Comparison of ENCODE assay signal across 11 mouse cellular contexts in the genomic region with DNA sequence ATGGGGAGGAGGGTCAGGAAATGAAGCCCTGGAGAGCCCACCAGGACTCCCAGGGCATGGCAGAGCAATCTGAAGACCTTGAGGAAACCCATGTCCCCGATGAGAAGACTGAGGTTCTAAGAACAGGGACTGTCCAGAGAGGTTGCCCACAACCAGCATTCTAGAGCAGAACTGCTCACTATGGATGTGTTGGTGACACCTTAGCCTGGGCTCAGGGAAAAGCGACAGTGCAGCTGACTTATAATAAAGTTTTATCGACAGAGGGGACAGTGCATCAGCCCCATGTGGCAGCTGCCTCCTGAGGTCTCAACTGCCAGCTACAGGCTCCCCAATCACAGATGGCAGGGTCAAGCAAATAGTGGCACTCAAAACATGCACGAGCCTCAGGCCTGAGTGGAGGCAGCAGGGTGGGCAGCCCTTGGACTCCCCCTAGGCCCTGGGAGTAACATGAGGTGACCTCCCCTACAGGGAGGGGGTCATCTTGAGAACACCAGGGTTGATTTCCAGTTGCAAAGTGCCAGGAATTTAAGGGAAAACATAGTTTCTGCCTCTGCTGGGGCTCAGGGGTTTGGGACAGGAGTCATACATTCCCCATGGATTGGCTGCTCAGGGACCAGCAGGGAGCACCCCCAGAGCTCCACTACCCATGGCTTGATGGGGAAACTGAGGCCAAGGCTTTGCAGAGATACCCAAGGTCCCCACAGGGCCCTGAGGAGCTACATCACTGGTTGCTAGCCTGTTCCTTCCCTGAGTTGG. TPM values are rescaled to one million over a fixed set of nuclear protein-coding genes. Genes with fewer than 3 reads are reported as not detected.
DNase-seq lines count a peak whose midpoint lies in the region; ATAC-seq and TF ChIP-seq lines count a peak whose summit lies in the region.
"Had no signal": no experiment of that assay in that cellular context is flagged by ENCODE, and none has a peak within 500 bp of the region (broad histone marks: within the 10 kb centered on the region; RNA-seq: fewer than 3 reads in every experiment).

No protein-coding gene starts in this region.

- H3K27me3 ChIP-seq in liver, adult 2 months (ENCODE audit: control insufficient read depth, insufficient read depth, low read length) = no peaks in the 10 kb centered on the region
- H3K27me3 ChIP-seq in liver, embryonic 12.5 days (replicated peaks) = peaks cover 91% of the 10 kb centered on the region
- H3K27me3 ChIP-seq in forebrain, embryonic 16.5 days (replicated peaks; ENCODE audit: control insufficient read depth, insufficient read depth, low read length) = no peaks in the 10 kb centered on the region
- H3K27me3 ChIP-seq: Patski had no signal

- no peaks in the 10 kb centered on the region for H3K36me3 ChIP-seq in liver, adult 2 months (ENCODE audit: control insufficient read depth, insufficient read depth, low read length)
- peaks cover 8% of the 10 kb centered on the region; the same call in 1 of the 2 replicates for H3K36me3 ChIP-seq in liver, embryonic 12.5 days
- H3K36me3 ChIP-seq in forebrain, embryonic 16.5 days (ENCODE audit: control insufficient read depth, insufficient read depth) = no peaks in the 10 kb centered on the region

- peak overlapping the region; percentile 64 for H3K9ac ChIP-seq in liver, adult 2 months (ENCODE audit: low read depth, low read length)
- H3K9ac ChIP-seq in liver, embryonic 12.5 days = no peak overlapping the region
- H3K9ac ChIP-seq in forebrain, embryonic 16.5 days (replicated peaks; ENCODE audit: low read depth, low read length) = no peak overlapping the region
- H3K9ac ChIP-seq: embryonic facial prominence, embryonic 13.5 days had no signal

- no peak overlapping the region for H3K4me3 ChIP-seq in liver, adult 2 months (ENCODE audit: insufficient read depth, low read depth, low read length)
- no peak overlapping the region for H3K4me3 ChIP-seq in liver, embryonic 12.5 days
- no peak overlapping the region for H3K4me3 ChIP-seq in forebrain, embryonic 16.5 days (replicated peaks; ENCODE audit: low read length)
- H3K4me3 ChIP-seq: embryonic facial prominence, embryonic 13.5 days had no signal

- peak overlapping the region; percentile 95 for H3K27ac ChIP-seq in liver, adult 2 months (replicated peaks; ENCODE audit: insufficient read depth, low read depth, low read length)
- no peak overlapping the region for H3K27ac ChIP-seq in liver, embryonic 12.5 days
- no peak overlapping the region for H3K27ac ChIP-seq in forebrain, embryonic 16.5 days (ENCODE audit: low read length)
- H3K27ac ChIP-seq: embryonic facial prominence, embryonic 13.5 days had no signal

- peaks cover 69% of the 10 kb centered on the region for H3K4me1 ChIP-seq in liver, adult 2 months (ENCODE audit: control insufficient read depth, insufficient read depth, low read length)
- peaks cover 64% of the 10 kb centered on the region for H3K4me1 ChIP-seq in liver, embryonic 12.5 days
- H3K4me1 ChIP-seq in forebrain, embryonic 16.5 days (replicated peaks; ENCODE audit: control insufficient read depth, insufficient read depth, low read length) = peaks cover 48% of the 10 kb centered on the region

- TF ChIP-seq POLR2A in liver, adult 2 months (IDR thresholded peaks at IDR 0.05; ENCODE audit: extremely low read depth, insufficient read depth, low read length) = no peak

- 50% methylated on average over 4 of the region's 4 CpGs for WGBS in liver, adult 2 months
- 66% methylated on average over 4 of the region's 4 CpGs for WGBS in liver, embryonic 12.5 days (ENCODE audit: insufficient replicate concordance)
- 76% methylated on average over 4 of the region's 4 CpGs for WGBS in forebrain, embryonic 16.5 days

- peak; percentile 3 to 8 for DNase-seq in adrenal gland, postnatal 36 days
- no peak for DNase-seq in adrenal gland, postnatal 25 days
- DNase-seq in liver, adult 2 months (ENCODE audit: extremely low read depth, low read depth, low spot score) = no peak
- DNase-seq in 3134 (ENCODE audit: extremely low read depth, insufficient read length, low spot score) = peak; percentile 11
- peak; percentile 9 for DNase-seq in gastrocnemius, postnatal 10 days
- DNase-seq in thymus, postnatal 10 days (ENCODE audit: low spot score in 2 of 2) = no peak
- DNase-seq: thymus, postnatal 14 days had no signal

- peaks cover 72% of the 10 kb centered on the region for H3K79me2 ChIP-seq in liver, adult 2 months (ENCODE audit: control insufficient read depth, insufficient read depth, low read length)

- no peak for ATAC-seq in liver, embryonic 12.5 days
- ATAC-seq in forebrain, embryonic 16.5 days = no peak
- ATAC-seq: Patski had no signal

- H3K9me3 ChIP-seq in liver, embryonic 12.5 days (replicated peaks) = no peaks in the 10 kb centered on the region
- H3K9me3 ChIP-seq in forebrain, embryonic 16.5 days (ENCODE audit: control insufficient read depth, low read length) = no peaks in the 10 kb centered on the region
- H3K9me3 ChIP-seq: embryonic facial prominence, embryonic 13.5 days had no signal

- no peak overlapping the region for H3K4me2 ChIP-seq in liver, embryonic 12.5 days
- no peak overlapping the region for H3K4me2 ChIP-seq in forebrain, embryonic 16.5 days (ENCODE audit: low read length)
- H3K4me2 ChIP-seq: embryonic facial prominence, embryonic 13.5 days had no signal

- no peak for TF ChIP-seq CTCF in liver, adult 2 months (IDR thresholded peaks at IDR 0.05; ENCODE audit: low read depth, low read length)

RNA-seq across cellular contexts. Expression of a gene that starts 28.4 kb away (rescaled TPM):
- 1 to 10 TPM; 1.2 to 1.6 TPM for total RNA-seq in adrenal gland, postnatal 36 days (2021)
- total RNA-seq in adrenal gland, postnatal 25 days (2021) = 1.4 TPM in 1 of 2 replicates, not detected in the other
- 1.3 and 1.5 TPM in 2 replicates for total RNA-seq in liver, adult 2 months (2014; rRNA removed)
- 2.3 and 4.1 TPM in 2 replicates for polyA plus RNA-seq in liver, adult 2 months (2012; rRNA removed)
- 1.8 TPM in 2 replicates for polyA plus RNA-seq in liver, embryonic 12.5 days (2016; fragmentation: Nextera tagmentation; extraction: Ambion mirVana)
- under 1 TPM in 1 of 2 experiments, not detected in 1; 0.65 TPM for total RNA-seq in gastrocnemius, postnatal 10 days (2021)
- 1.2 and 1.8 TPM in 2 replicates for polyA plus RNA-seq in forebrain, embryonic 16.5 days (2015; fragmentation: Nextera tagmentation; extraction: Ambion mirVana)

RNA-seq across cellular contexts. Expression of a gene that starts 32.4 kb away (rescaled TPM):
- total RNA-seq in adrenal gland, postnatal 36 days (2021) = 1 to 10 TPM in 1 of 2 experiments, not detected in 1; 1.5 TPM
- 1.5 TPM in 1 of 2 replicates, not detected in the other for total RNA-seq in adrenal gland, postnatal 25 days (2021)
- 0.40 TPM in 1 of 2 replicates, not detected in the other for total RNA-seq in liver, adult 2 months (2014; rRNA removed)
- 0.26 and 1.4 TPM in 2 replicates for polyA plus RNA-seq in liver, adult 2 months (2012; rRNA removed)
- 0.71 and 0.98 TPM in 2 replicates for polyA plus RNA-seq in liver, embryonic 12.5 days (2016; fragmentation: Nextera tagmentation; extraction: Ambion mirVana)
- total RNA-seq in gastrocnemius, postnatal 10 days (2021) = 1 to 10 TPM in 1 of 2 experiments, under 1 TPM in 1; 0.33 to 2.0 TPM
- 1.0 and 2.2 TPM in 2 replicates for polyA plus RNA-seq in forebrain, embryonic 16.5 days (2015; fragmentation: Nextera tagmentation; extraction: Ambion mirVana)

RNA-seq across cellular contexts. Expression of a gene that starts 34.2 kb away (rescaled TPM):
- 100 to 1,000 TPM in 1 of 2 experiments, 10 to 100 TPM in 1; 93.2 to 114 TPM for total RNA-seq in adrenal gland, postnatal 36 days (2021)
- total RNA-seq in adrenal gland, postnatal 25 days (2021) = 100 and 129 TPM in 2 replicates
- 7.4 and 16.4 TPM in 2 replicates for total RNA-seq in liver, adult 2 months (2014; rRNA removed)
- 32.8 and 56.4 TPM in 2 replicates for polyA plus RNA-seq in liver, adult 2 months (2012; rRNA removed)
- polyA plus RNA-seq in liver, embryonic 12.5 days (2016; fragmentation: Nextera tagmentation; extraction: Ambion mirVana) = 10.1 and 10.2 TPM in 2 replicates
- total RNA-seq in gastrocnemius, postnatal 10 days (2021) = 100 to 1,000 TPM; 329 to 332 TPM
- 25.4 and 27.0 TPM in 2 replicates for polyA plus RNA-seq in forebrain, embryonic 16.5 days (2015; fragmentation: Nextera tagmentation; extraction: Ambion mirVana)

RNA-seq across cellular contexts. Expression of a gene that starts 37.0 kb away (rescaled TPM):
- 1 to 10 TPM; 1.1 to 1.7 TPM for total RNA-seq in adrenal gland, postnatal 36 days (2021)
- 1.7 TPM in 2 replicates for total RNA-seq in adrenal gland, postnatal 25 days (2021)
- 2.4 TPM in 1 of 2 replicates, not detected in the other for total RNA-seq in liver, adult 2 months (2014; rRNA removed)
- 0.32 and 0.44 TPM in 2 replicates for polyA plus RNA-seq in liver, adult 2 months (2012; rRNA removed)
- 0.68 and 1.2 TPM in 2 replicates for polyA plus RNA-seq in liver, embryonic 12.5 days (2016; fragmentation: Nextera tagmentation; extraction: Ambion mirVana)
- total RNA-seq in gastrocnemius, postnatal 10 days (2021) = under 1 TPM; 0.40 to 0.45 TPM
- polyA plus RNA-seq in forebrain, embryonic 16.5 days (2015; fragmentation: Nextera tagmentation; extraction: Ambion mirVana) = 6.2 and 8.8 TPM in 2 replicates

RNA-seq across cellular contexts. Expression of a gene that starts 37.0 kb away (rescaled TPM):
- 10 to 100 TPM; 48.9 to 54.0 TPM for total RNA-seq in adrenal gland, postnatal 36 days (2021)
- total RNA-seq in adrenal gland, postnatal 25 days (2021) = 48.4 and 52.7 TPM in 2 replicates
- 39.7 and 53.8 TPM in 2 replicates for total RNA-seq in liver, adult 2 months (2014; rRNA removed)
- polyA plus RNA-seq in liver, adult 2 months (2012; rRNA removed) = 42.6 and 49.7 TPM in 2 replicates
- polyA plus RNA-seq in liver, embryonic 12.5 days (2016; fragmentation: Nextera tagmentation; extraction: Ambion mirVana) = 70.0 and 74.5 TPM in 2 replicates
- total RNA-seq in gastrocnemius, postnatal 10 days (2021) = 10 to 100 TPM; 40.3 to 46.7 TPM
- polyA plus RNA-seq in forebrain, embryonic 16.5 days (2015; fragmentation: Nextera tagmentation; extraction: Ambion mirVana) = 86.0 and 91.0 TPM in 2 replicates

Comparison
In these comparisons a context has a peak if more than half of its experiments do, and no peak if none do; other contexts are left out.
1. DNase-seq: peak in adrenal gland, postnatal 36 days (2 of 2), 3134 (single experiment) and gastrocnemius, postnatal 10 days (single experiment); none in adrenal gland, postnatal 25 days (single experiment), liver, adult 2 months (single experiment) and thymus, postnatal 10 days (0 of 2).